Mouse (Mus musculus) C2C12 (cell line): ENCODE results near the gene Tox4.

Experiments used
- CTCF ChIP-seq: IDR thresholded peaks from one replicate; pipeline ENCODE4 v1.5.1; 2011; ENCODE audit not compliant: control insufficient read depth, insufficient read depth, insufficient read length
- FOSL1 ChIP-seq: IDR thresholded peaks from one replicate; pipeline ENCODE4 v1.8.0; 2011; ENCODE audit warnings: mild to moderate bottlenecking, low read length; ENCODE audit not compliant: poor library complexity, insufficient read depth, severe bottlenecking
- MAX ChIP-seq: IDR thresholded peaks from one replicate; pipeline ENCODE4 v1.6.1; 2011; ENCODE audit warnings: mild to moderate bottlenecking, control low read depth
- MYOG ChIP-seq: IDR thresholded peaks from one replicate; pipeline ENCODE4 v1.6.1; 2011; ENCODE audit not compliant: control insufficient read depth, insufficient read length; ENCODE audit errors: extremely low read depth
- USF1 ChIP-seq: IDR thresholded peaks from one replicate; pipeline ENCODE4 v1.6.1; 2011; ENCODE audit warnings: low read depth, mild to moderate bottlenecking, control low read depth, moderate library complexity

DNA sequence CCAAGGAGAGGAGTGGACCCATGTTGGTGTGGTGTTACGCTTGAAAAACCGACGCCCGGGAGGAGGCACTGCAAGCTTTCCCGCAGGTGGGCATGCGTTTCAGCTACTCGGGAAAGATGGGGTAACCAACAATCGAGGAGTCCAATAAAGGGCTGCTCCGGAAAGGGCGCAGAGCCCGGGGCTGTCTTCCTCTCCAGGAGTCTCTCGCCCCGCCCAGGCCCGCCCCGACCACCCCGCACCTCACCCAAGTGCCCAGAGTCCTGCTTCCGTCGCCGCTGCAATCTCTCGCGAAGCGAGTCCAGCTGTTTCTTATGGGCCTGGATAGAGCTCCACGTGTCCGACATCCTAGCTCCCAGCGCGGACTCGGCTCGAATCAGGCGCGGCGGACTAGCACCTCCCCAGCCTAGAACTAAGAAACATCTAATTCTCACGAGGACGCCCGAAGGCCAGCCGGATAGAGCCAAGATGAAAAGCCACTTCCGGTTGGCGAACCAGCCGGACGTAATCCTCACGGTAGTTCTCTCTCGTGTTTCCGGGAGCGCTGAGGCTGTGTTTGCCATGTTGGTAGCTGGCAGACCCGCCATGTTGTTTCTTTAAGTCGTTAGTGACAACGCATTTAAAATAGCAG lies 25.8 kb downstream of the Tox4 start, which contains the start of gene Mettl3:
- TF ChIP-seq USF1 (no peak), MAX (peak; percentile 84), CTCF (no peak), FOSL1 (no peak), MYOG (no peak)
